Mouse (Mus musculus) heart, embryonic 14.5 days (tissue): ENCODE data around the gene Gm20503. TPM values are rescaled to one million over a fixed set of nuclear protein-coding genes. Genes with fewer than 3 reads are reported as not detected.

Experiments used
- polyA plus RNA-seq: library from polyadenylated mRNA; unstranded; fragments of >200 nt; fragmentation: Nextera tagmentation; extraction: Ambion mirVana; gene quantifications from 2 replicates; pipeline ENCODE4 v1.2.1, GENCODE M21; 2014

The Gm20503 gene
- polyA plus RNA-seq, 1 experiment from 2014 or later = 12.2 TPM

Other genes with a start within 250 kb of the Gm20503 start
- not detected in 2 replicates for gene Olfr267, start 215.5 kb upstream of the Gm20503 start, polyA plus RNA-seq
- 37.7 and 38.2 TPM in 2 replicates for gene Ecpas, start 90.5 kb upstream of the Gm20503 start, polyA plus RNA-seq
- 0.16 and 0.23 TPM in 2 replicates for gene Zkscan16, start 59.6 kb upstream of the Gm20503 start, polyA plus RNA-seq
- 10.1 and 10.7 TPM in 2 replicates for gene Ptgr1, start 16.1 kb upstream of the Gm20503 start, polyA plus RNA-seq
- 13.7 and 15.9 TPM in 2 replicates for gene Dnajc25, start 8.1 kb upstream of the Gm20503 start, polyA plus RNA-seq
- 31.5 and 47.5 TPM in 2 replicates for gene Gng10, start 31.9 kb downstream of the Gm20503 start, polyA plus RNA-seq
- not detected in 2 replicates for gene AI481877, start 135.8 kb downstream of the Gm20503 start, polyA plus RNA-seq
- gene Ugcg, start 186.0 kb downstream of the Gm20503 start, polyA plus RNA-seq = 10.7 and 11.0 TPM in 2 replicates